Mouse (Mus musculus): ENCODE measurements around the gene 6030408B16Rik. TPM values are rescaled to one million over a fixed set of nuclear protein-coding genes. Genes with fewer than 3 reads are reported as not detected.

The 6030408B16Rik gene
- not detected in 2 replicates for total RNA-seq (2015; ENCODE audit: low replicate concordance)
- total RNA-seq (2017; ENCODE audit: low replicate concordance): not detected in 2 replicates

- no peak for ATAC-seq (replicated peaks; ENCODE audit: low FRiP score, poor library complexity, severe bottlenecking)
Measured at GRCm38 (mm10) chr15:101293025-101293621, at the start of gene 6030408B16Rik. Gene 6030408B16Rik, plus strand, starts transcription at chr15:101293212.

GRCm38 (mm10) chr15:101244012-101244411, 49.0 kb upstream of the 6030408B16Rik start:
- ATAC-seq (replicated peaks; ENCODE audit: low FRiP score, poor library complexity, severe bottlenecking): no peak

GRCm38 (mm10) chr15:101246231-101247154, 46.5 kb upstream of the 6030408B16Rik start:
- peak; percentile 91 for ATAC-seq (replicated peaks; ENCODE audit: low FRiP score, poor library complexity, severe bottlenecking)

- ATAC-seq (replicated peaks; ENCODE audit: low FRiP score, poor library complexity, severe bottlenecking): no peak
Measured at GRCm38 (mm10) chr15:101247155-101247498, 45.9 kb upstream of the 6030408B16Rik start.

- ATAC-seq (replicated peaks; ENCODE audit: low FRiP score, poor library complexity, severe bottlenecking): no peak
Measured at GRCm38 (mm10) chr15:101248029-101248710, 44.8 kb upstream of the 6030408B16Rik start.

GRCm38 (mm10) chr15:101250220-101250800, 42.7 kb upstream of the 6030408B16Rik start:
- no peak for ATAC-seq (replicated peaks; ENCODE audit: low FRiP score, poor library complexity, severe bottlenecking)

- no peak for ATAC-seq (replicated peaks; ENCODE audit: low FRiP score, poor library complexity, severe bottlenecking)
Measured at GRCm38 (mm10) chr15:101251930-101252329, 41.1 kb upstream of the 6030408B16Rik start.

GRCm38 (mm10) chr15:101252614-101253013, 40.4 kb upstream of the 6030408B16Rik start:
- ATAC-seq (replicated peaks; ENCODE audit: low FRiP score, poor library complexity, severe bottlenecking): no peak

GRCm38 (mm10) chr15:101253563-101253885, 39.5 kb upstream of the 6030408B16Rik start:
- no peak for ATAC-seq (replicated peaks; ENCODE audit: low FRiP score, poor library complexity, severe bottlenecking)

- no peak for ATAC-seq (replicated peaks; ENCODE audit: low FRiP score, poor library complexity, severe bottlenecking)
Measured at GRCm38 (mm10) chr15:101253886-101254795, 38.9 kb upstream of the 6030408B16Rik start, which contains the start of gene Nr4a1. Gene Nr4a1, plus strand, starts transcription at chr15:101254269.

GRCm38 (mm10) chr15:101255842-101256462, 37.1 kb upstream of the 6030408B16Rik start:
- no peak for ATAC-seq (replicated peaks; ENCODE audit: low FRiP score, poor library complexity, severe bottlenecking)

- ATAC-seq (replicated peaks; ENCODE audit: low FRiP score, poor library complexity, severe bottlenecking): no peak
Measured at GRCm38 (mm10) chr15:101256463-101257206, 36.4 kb upstream of the 6030408B16Rik start.

- no peak for ATAC-seq (replicated peaks; ENCODE audit: low FRiP score, poor library complexity, severe bottlenecking)
Measured at GRCm38 (mm10) chr15:101258420-101258819, 34.6 kb upstream of the 6030408B16Rik start.

GRCm38 (mm10) chr15:101259922-101260321, 33.1 kb upstream of the 6030408B16Rik start:
- no peak for ATAC-seq (replicated peaks; ENCODE audit: low FRiP score, poor library complexity, severe bottlenecking)

GRCm38 (mm10) chr15:101260387-101260786, 32.6 kb upstream of the 6030408B16Rik start:
- no peak for ATAC-seq (replicated peaks; ENCODE audit: low FRiP score, poor library complexity, severe bottlenecking)

GRCm38 (mm10) chr15:101260874-101261622, 32.0 kb upstream of the 6030408B16Rik start:
- ATAC-seq (replicated peaks; ENCODE audit: low FRiP score, poor library complexity, severe bottlenecking): no peak

GRCm38 (mm10) chr15:101262502-101262901, 30.5 kb upstream of the 6030408B16Rik start:
- ATAC-seq (replicated peaks; ENCODE audit: low FRiP score, poor library complexity, severe bottlenecking): no peak

All from erythroblast, adult 5-6 weeks (primary cell).